Mouse (Mus musculus): ENCODE data around the gene Oaz1.
"Not testable (repeated sequence)": the region's sequence is repeated elsewhere in the genome, so short reads cannot be mapped to it uniquely, and the experiment has no call there.

The Oaz1 gene

GRCm38 (mm10) chr10:80802204-80802912, 24.1 kb upstream of the Oaz1 start:
- DNase-seq (ENCODE audit: low read depth, low spot score): no peak

DNA sequence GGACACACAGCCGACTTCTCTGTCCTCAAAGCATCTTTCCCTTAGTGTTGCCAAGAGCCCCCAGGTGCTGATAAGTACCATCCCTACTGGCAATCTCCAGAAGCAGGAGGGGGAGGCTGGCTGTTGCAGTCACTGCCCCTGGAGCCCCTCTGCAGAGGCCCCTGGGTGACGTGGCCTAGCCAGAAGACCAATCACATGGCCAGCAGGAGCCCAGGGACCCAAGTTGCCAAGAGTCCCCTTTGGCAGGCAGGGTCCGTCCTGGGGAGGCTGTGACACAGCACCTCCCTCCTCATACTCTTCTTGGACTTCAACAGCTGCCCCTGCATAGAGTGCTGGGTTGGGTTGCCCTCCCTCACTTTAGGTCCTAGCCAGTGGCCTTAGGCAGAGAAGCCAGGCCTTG, 23.5 kb upstream of the Oaz1 start:
- no peak for DNase-seq (ENCODE audit: low read depth, low spot score)

DNA sequence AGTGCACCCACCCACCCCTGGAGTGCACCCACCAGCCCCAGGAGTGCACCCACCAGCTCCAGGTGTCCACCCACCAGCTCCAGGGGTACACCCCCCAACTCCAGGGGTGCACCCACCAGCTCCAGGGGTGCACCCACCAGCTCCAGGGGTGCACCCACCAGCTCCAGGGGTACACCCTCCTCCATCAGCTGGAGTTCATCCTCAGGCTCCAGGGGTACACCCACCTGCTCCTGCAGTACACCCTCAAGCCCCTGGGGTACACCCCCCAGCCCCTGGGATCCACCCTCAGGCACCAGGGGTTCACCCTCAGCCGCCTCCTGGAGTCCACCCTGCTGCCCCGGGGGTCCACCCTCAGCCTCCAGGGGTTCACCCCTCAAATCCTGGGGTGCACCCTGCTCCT, 22.1 kb upstream of the Oaz1 start:
- DNase-seq (ENCODE audit: low read depth, low spot score): no peak

DNA sequence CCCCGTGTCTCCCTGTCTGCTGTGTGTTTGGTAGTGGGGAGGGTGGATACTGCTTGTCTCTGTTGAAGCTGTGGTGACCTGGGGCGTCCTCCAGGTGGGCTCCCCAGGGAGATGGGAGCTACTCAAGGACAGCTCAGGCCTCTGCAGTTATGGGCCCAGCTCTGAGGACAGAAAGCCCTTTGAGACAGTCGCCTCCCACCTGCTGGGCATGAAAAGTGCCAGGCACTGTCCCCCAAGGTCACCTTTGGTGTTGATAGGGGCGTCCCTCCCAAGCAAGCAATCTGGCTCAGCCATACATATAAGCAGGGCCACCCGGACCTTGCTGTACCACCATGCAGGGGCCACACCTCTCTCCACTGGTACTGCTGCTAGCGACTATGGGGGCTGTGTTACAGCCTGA, 21.5 kb upstream of the Oaz1 start, which contains the start of gene Amh:
Amh (plus strand) TSS at position 328 of the 400 bp plus-strand sequence.
- no peak for DNase-seq (ENCODE audit: low read depth, low spot score)

DNA sequence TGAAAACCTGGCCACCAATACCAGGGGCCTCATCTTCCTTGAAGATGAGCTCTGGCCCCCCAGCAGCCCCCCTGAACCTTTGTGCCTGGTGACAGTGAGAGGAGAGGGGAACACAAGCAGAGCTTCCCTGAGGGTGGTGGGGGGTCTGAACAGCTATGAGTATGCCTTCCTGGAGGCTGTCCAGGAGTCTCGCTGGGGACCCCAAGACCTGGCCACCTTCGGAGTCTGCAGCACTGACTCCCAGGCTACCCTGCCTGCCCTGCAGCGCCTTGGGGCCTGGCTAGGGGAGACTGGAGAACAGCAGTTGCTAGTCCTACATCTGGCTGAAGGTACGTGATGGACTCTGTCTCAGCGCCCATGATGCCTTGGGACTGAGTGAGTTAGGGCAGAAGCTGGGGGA, 21.1 kb upstream of the Oaz1 start:
- DNase-seq (ENCODE audit: low read depth, low spot score): no peak

- DNase-seq (ENCODE audit: low read depth, low spot score): no peak
Observed at GRCm38 (mm10) chr10:80805925-80806324, 20.5 kb upstream of the Oaz1 start.

DNA sequence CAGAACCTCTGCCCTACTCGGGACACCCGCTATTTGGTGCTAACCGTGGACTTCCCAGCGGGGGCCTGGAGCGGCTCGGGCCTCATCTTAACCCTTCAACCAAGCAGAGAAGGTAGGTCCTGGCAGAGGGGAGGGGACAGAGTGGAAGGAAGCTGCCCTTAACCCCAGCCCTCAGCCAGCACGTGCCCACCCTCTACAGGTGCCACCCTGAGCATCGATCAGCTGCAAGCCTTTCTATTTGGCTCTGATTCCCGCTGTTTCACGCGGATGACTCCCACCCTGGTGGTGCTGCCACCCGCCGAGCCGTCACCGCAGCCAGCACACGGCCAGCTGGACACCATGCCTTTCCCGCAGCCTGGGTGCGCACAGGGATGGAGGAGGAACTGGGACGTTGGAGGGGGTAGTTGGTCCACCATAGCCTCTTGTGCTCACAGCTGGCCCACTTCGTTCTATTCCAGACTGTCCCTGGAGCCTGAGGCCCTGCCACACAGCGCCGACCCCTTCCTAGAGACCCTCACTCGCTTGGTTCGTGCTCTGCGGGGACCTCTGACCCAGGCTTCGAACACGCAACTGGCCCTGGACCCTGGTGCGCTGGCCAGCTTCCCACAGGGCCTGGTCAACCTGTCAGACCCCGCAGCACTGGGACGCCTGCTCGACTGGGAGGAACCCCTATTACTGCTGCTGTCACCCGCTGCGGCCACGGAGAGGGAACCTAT, 20.0 kb upstream of the Oaz1 start:
- DNase-seq (ENCODE audit: low read depth, low spot score): no peak

GRCm38 (mm10) chr10:80807057-80807627, 19.3 kb upstream of the Oaz1 start:
- DNase-seq (ENCODE audit: low read depth, low spot score): peak; percentile 80

GRCm38 (mm10) chr10:80808099-80808984, 18.1 kb upstream of the Oaz1 start:
- DNase-seq (ENCODE audit: low read depth, low spot score): peak; percentile 69

GRCm38 (mm10) chr10:80808985-80809632, 17.3 kb upstream of the Oaz1 start:
- DNase-seq (ENCODE audit: low read depth, low spot score): no peak

DNA sequence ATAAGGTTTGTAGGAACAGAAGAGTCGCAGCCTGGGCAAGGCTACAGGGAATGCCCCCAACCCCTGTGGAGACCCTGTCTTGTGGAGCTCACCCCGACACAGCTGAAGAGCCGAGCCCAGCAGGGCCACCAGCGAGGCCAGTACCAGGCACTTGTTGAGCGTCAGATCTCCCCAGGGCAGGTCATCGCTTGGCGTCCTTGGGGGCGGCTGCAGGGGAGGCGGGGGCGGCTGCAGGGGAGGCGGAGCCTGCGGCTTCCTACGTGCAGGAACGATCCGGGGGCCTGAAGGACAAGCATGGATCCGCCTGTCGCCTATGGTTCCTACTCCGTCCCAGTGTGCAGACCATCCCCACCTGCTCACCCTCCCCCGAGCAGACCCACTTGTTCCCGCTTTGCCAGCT, 16.4 kb upstream of the Oaz1 start:
- no peak for DNase-seq (ENCODE audit: low read depth, low spot score)

GRCm38 (mm10) chr10:80812391-80813041, 13.9 kb upstream of the Oaz1 start:
- no peak for DNase-seq (ENCODE audit: low read depth, low spot score)

DNA sequence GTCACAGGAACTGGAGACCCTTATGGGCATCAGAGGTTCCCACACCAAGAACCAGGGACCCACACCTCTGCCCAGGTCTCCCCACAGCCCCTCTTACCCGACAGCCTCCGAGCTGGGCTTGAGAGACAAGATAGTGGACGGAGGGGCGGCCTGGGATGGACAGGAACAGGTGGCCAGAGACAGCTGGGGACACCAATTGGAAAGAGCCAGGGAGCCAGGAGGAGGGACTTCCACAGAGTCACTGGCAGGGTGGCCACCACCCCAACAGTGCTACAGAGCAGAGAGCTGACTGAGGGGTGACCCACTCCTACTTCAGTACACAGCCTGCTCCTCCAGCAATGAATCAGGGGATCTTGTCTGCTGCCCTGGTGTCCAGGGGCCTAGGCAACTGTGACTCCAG, 13.1 kb upstream of the Oaz1 start, which contains the start of gene Jsrp1:
Jsrp1 (minus strand) TSS at position 133 of the 400 bp plus-strand sequence.
- no peak for DNase-seq (ENCODE audit: low read depth, low spot score)

DNA sequence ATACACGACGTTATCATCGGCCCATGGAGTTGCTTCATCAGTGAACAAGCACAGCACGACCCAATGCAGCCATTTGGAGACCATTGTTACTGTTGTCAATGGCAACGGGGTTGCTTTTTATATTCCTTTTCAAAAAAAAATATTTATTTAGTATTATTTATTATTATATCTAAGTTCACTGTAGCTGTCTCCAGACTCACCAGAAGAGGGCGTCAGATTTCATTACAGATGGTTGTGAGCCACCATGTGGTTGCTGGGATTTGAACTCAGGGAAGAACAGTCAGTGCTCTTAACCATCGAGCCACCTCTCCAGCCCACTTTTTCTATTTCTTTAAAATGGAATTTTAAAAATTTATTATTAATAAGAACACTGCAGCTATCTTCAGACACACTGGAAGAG, 11.7 kb upstream of the Oaz1 start:
- no peak for DNase-seq (ENCODE audit: low read depth, low spot score)

DNA sequence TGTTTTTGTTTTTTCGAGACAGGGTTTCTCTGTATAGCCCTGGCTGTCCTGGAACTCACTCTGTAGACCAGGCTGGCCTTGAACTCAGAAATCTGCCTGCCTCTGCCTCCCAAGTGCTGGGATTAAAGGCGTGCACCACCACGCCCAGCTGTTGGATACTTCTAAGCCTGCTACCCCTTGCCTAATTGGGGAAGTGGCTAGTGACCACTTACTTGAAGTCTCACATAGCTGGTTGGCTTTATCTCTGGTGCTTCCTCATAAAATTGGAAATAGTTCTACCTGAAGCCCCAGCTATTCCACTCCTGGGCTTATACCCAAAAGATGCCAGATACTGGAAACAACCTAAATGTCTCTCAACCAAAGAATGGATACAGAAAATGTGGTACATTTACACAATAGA, 10.2 kb upstream of the Oaz1 start:
- DNase-seq (ENCODE audit: low read depth, low spot score): not testable (repeated sequence)

DNA sequence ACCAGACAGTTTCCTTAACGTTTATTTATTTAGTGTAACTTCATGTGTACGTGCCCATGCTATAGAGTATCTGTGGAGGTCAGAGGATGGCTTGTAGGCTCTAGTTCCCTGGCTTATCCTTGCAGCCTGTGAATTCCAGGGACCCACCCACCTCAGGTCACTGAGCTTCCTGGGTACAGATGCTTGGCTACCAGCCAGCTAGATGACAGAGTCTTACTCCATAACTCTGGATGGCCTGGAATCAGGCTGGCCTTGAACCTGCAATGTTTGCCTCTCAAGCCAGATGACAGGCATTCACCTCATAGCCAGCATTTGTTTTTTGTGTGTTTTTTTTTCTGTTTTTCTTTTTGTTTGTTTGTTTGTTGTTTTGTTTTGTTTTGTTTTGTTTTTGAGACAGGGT, 9.3 kb upstream of the Oaz1 start:
- DNase-seq (ENCODE audit: low read depth, low spot score): no peak

- DNase-seq (ENCODE audit: low read depth, low spot score): not testable (repeated sequence)
Observed at GRCm38 (mm10) chr10:80817955-80818354, 8.5 kb upstream of the Oaz1 start.

DNA sequence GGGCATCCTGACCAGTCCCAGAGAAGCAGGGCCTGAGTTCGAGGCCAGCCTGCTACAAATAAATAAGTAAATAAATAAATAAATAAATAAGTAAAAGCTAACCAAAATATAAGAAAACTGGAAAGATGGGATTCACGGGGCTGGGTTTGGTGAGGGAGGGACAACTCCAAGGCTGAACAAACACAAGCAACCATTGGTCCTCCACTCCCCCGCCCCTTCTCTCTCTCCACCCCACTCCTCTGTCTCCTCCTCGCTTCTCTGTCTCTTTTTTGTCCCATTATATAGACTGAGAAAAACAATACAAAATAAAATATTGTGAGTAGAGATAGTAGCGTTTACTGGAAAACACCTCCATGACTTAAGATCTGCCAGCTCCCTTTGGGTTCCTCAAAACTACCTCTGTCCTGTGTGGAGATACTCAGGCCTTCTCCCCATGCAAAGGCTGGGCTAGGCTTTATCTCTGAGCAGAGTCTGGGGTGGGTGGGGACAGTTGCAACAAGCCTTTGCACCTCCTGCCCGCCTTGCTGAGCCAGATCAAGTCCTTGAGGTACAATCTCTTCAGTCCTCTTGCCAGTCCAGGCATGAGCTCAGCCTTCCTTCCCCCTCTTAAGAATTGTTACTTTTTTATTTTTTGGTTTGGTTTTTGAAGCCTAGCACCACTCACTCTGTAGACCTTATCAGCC, 7.7 kb upstream of the Oaz1 start:
- DNase-seq (ENCODE audit: low read depth, low spot score): no peak

GRCm38 (mm10) chr10:80819406-80819805, 7.0 kb upstream of the Oaz1 start:
- DNase-seq (ENCODE audit: low read depth, low spot score): no peak

DNA sequence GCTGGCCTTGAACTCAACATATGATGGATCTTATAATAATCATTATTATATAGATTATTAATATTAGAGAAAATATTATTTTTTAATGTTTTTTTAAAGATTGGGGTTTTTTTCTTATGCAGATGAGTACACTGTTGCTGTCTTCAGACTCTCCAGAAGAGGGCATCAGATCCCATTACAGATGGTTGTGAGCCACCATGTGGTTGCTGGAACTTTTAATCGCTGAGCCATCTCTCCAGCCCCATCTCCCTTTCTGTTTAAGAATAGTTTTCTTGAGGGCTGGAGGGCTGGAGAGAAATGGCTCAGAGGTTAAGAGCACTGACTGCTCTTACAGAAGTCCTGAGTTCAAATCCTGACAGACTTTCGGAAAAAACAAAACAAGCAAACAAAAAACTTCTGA, 4.5 kb upstream of the Oaz1 start:
- DNase-seq (ENCODE audit: low read depth, low spot score): no peak
